Mouse (Mus musculus) limb, embryonic 11.5 days (tissue): ENCODE results near the gene Gm28308. TPM values are rescaled to one million over a fixed set of nuclear protein-coding genes. Genes with fewer than 3 reads are reported as not detected.

Experiments used
- microRNA counts: library from miRNA; unstranded; fragments of <30 nt; microRNA quantifications from one replicate; lab custom pipeline; 2016
- microRNA-seq: library from miRNA; unstranded; fragments of <30 nt; microRNA quantifications from one replicate; pipeline ENCODE4, GENCODE M21; 2016
- polyA plus RNA-seq: library from polyadenylated mRNA; unstranded; fragments of >200 nt; fragmentation: Nextera tagmentation; extraction: Ambion mirVana; gene quantifications from 2 replicates; pipeline ENCODE4 v1.2.1, GENCODE M21; 2014

Gm28308 gene
- polyA plus RNA-seq, 1 experiment from 2014 or later, result 1.3 TPM

MicroRNAs encoded within 50 kb of the gene (microRNA counts, 519-probe panel; counts per million panel counts)
- 6,526 counts per million, percentile 96 among the panel's probes with 10 or more counts for microRNA mmu-miR-196b (lab: Ali Mortazavi, UCI)

Small RNAs within 50 kb of the gene (microRNA-seq; reads per million reads assigned to microRNA genes)
- 72,279 reads per million, percentile 99 among the genes with 10 or more reads in this experiment for gene Mir196b

Other genes with a start within 250 kb of the Gm28308 start
- 15.3 and 20.3 TPM in 2 replicates for gene Skap2, start 200.8 kb downstream of the Gm28308 start, polyA plus RNA-seq
- gene Hoxa1, start 55.0 kb downstream of the Gm28308 start, polyA plus RNA-seq, result 0.99 and 1.1 TPM in 2 replicates
- 2.8 and 3.0 TPM in 2 replicates for gene Hoxa2, start 48.5 kb downstream of the Gm28308 start, polyA plus RNA-seq
- 0.99 and 1.4 TPM in 2 replicates for gene 5730596B20Rik, start 35.8 kb downstream of the Gm28308 start, polyA plus RNA-seq
- gene Hoxa4, start 21.6 kb downstream of the Gm28308 start, polyA plus RNA-seq, result 1.0 and 1.3 TPM in 2 replicates
- gene Hoxa5, start 8.8 kb downstream of the Gm28308 start, polyA plus RNA-seq, result 11.0 and 11.3 TPM in 2 replicates
- gene Hoxa6, start 4.6 kb downstream of the Gm28308 start, polyA plus RNA-seq, result 3.5 and 4.6 TPM in 2 replicates
- 5.6 and 6.2 TPM in 2 replicates for gene Hoxa3, start within 50 bp of the Gm28308 start, polyA plus RNA-seq
- gene Hoxa7, start 8.5 kb upstream of the Gm28308 start, polyA plus RNA-seq, result 14.7 and 16.2 TPM in 2 replicates
- gene Hoxa9, start 17.8 kb upstream of the Gm28308 start, polyA plus RNA-seq, result 86.7 and 90.5 TPM in 2 replicates
- gene Hoxa10, start 27.5 kb upstream of the Gm28308 start, polyA plus RNA-seq, result 274 and 278 TPM in 2 replicates
- gene Hoxa11, start 32.5 kb upstream of the Gm28308 start, polyA plus RNA-seq, result 66.3 and 78.0 TPM in 2 replicates
- gene Hoxa13, start 47.5 kb upstream of the Gm28308 start, polyA plus RNA-seq, result 25.1 and 29.7 TPM in 2 replicates
- gene Evx1, start 100.2 kb upstream of the Gm28308 start, polyA plus RNA-seq, result 3.8 and 5.1 TPM in 2 replicates